In the genomic region with DNA sequence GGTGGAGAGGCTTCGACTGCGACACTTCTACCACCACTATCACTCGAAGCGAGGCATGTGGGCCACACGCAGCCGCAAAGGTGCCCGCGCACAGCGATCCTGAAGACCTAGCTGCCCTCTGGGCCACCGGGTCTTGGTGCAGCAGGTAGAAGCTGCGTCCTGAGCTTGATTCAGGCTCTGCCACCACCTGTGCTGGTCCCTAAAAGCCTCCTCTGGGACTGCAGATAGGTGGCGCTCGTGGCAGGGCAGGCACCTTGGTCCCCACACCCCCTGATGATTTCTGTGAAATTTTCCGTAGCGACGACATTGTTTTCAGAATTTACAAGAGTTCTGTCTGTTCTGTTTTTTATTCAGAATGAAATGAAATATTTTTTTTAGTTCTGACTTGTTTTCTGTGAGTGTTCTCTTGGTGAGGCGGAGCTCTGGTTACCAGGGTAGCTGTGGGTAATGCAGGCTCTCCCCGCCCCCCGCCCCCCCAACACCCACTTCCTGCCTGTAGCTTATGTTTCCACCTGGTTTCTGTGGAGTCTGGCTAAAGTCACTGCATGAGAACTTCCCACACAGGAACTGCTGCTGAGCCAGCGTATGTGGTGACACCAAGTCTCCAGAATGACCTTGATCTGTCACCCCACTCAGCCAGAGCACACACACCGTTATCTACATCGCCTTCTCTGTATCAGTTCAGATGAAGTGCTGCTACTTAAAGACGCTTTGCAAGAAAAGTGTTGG, we compare ENCODE assay signal across 1 mouse cellular context.
TF ChIP-seq lines count a peak whose summit lies in the region.

No protein-coding gene starts in this region.

TF ChIP-seq in MEL, 35 proteins besides CTCF, POLR2A, EP300 and RAD21:
- TF ChIP-seq USF2 (IDR thresholded peaks at IDR 0.05; ENCODE audit: borderline replicate concordance in 1 of 2, insufficient read depth in 1 of 2, low read depth in 1 of 2, low read length in 2 of 2) (no peak), SMC3 (IDR thresholded peaks at IDR 0.05; ENCODE audit: low read depth, low read length) (peak; percentile 37; the same call in 1 of the 2 replicates), MEF2A (IDR thresholded peaks at IDR 0.05; ENCODE audit: extremely low read depth, insufficient replicate concordance, low read depth, low read length, poor library complexity, severe bottlenecking) (no peak)
